Mouse (Mus musculus) liver, postnatal 0 days (tissue): Measurements from ENCODE around the gene F830045P16Rik.

Source experiments
- CTCF ChIP-seq: sonication (generic); IDR thresholded peaks from 2 replicates; pipeline ENCODE4 v1.5.1; 2016; ENCODE audit warnings: antibody characterized with exemption, low read depth
- EP300 ChIP-seq: IDR thresholded peaks from 2 replicates; pipeline ENCODE4 v1.6.1; 2016; ENCODE audit warnings: antibody characterized with exemption, low read depth, mild to moderate bottlenecking

- TF ChIP-seq CTCF (no peak), EP300 (no peak)
Measured at GRCm38 (mm10) chr2:129423741-129424140, 112.7 kb downstream of the F830045P16Rik start.
